Mouse (Mus musculus): ENCODE data around the gene Cnot8.

DNA sequence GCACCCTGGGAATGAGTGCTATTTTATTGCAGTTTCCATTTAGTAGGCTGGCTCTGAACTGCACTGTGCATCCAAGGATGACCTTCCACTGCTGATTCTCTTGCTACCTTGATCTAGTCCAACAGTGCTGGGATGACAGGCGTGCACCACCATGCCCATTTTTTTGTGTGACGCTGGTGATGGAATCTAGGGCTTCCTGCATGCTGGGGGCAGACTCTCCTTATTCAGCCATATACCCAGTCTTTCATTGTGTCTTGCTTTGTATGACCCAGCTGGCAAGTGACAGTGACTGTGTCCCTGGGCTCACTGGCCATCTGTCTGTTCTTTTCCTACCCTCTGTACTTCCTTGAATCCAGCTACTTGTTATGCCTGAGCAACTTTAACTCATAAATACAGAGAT is 19.8 kb downstream of the Cnot8 start:
- TF ChIP-seq POLR2A (IDR thresholded peaks at IDR 0.05; ENCODE audit: insufficient read depth, low read depth, low read length) (no peak), CTCF (IDR thresholded peaks at IDR 0.05) (no peak)

All from heart, adult 2 months (tissue).